Mouse (Mus musculus): Measurements from ENCODE around the gene Cabp2.

GRCm38 (mm10) chr19:4113186-4113805 lies 31.9 kb downstream of the Cabp2 start:
- TF ChIP-seq POLR2A (IDR thresholded peaks at IDR 0.05; ENCODE audit: extremely low read depth, insufficient read depth, low read length), result no peak
- TF ChIP-seq CTCF (IDR thresholded peaks at IDR 0.05; ENCODE audit: low read depth, low read length), result no peak

Measured in liver, adult 2 months (tissue).